Mouse (Mus musculus): ENCODE data around the gene Ntn3. TPM values are rescaled to one million over a fixed set of nuclear protein-coding genes. Genes with fewer than 3 reads are reported as not detected.
A peak's percentile ranks its signal among the peaks of the same experiment; 100 is the strongest.

The Ntn3 gene
- polyA plus RNA-seq, 1 experiment from 2014 or later = 3.0 TPM

DNA sequence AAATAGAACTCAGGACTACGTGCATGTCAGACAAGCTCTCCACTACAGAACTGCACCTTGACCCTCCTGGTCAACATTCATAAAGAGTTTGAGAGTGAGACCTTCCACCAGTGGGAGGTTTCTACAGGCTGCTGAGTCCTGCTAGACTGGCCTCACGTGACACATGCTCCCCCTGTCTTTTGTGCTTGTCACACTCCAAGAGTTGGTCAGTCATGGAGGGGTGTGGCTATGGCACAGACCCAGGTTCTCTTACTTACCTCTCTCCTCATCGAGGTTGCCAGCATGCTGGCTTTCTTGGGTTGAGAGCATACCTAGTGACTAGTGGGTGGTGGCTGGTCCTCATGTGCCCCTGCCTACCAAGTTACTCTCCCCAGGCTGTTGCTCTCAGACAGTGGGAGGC is 54.9 kb downstream of the Ntn3 start:
- Histone ChIP-seq H3K27ac (ENCODE audit: low read depth, low read length) (no peak overlapping the region), H3K9me3 (ENCODE audit: control insufficient read depth, low read length) (no peaks in the 10 kb centered on the region), H3K4me3 (ENCODE audit: low read depth, low read length) (no peak overlapping the region), H3K9ac (ENCODE audit: low read length) (no peak overlapping the region), H3K4me1 (ENCODE audit: control insufficient read depth, insufficient read depth, low read length) (peaks cover 3% of the 10 kb centered on the region; the same call in 1 of the 2 replicates), H3K36me3 (ENCODE audit: control insufficient read depth, insufficient read depth, low read length) (no peaks in the 10 kb centered on the region), H3K27me3 (ENCODE audit: control insufficient read depth, insufficient read depth, low read length) (no peaks in the 10 kb centered on the region), H3K4me2 (no peak overlapping the region)
- ATAC-seq (ENCODE audit: low FRiP score) (no peak), DNase-seq (ENCODE audit: low spot score, missing footprints) (no peak)
- WGBS = 70% methylated on average over 3 of the region's 3 CpGs

Small RNA genes lying within 50 kb of the gene (microRNA-seq; reads per million reads assigned to microRNA genes)
- gene Mir5134 = 3.4 reads per million, percentile 16 among the genes with 10 or more reads in this experiment
- 3.8 reads per million, percentile 17 among the genes with 10 or more reads in this experiment for gene Mir6965

Other genes starting within 250 kb of the Ntn3 start
- gene Prss30, start 229.0 kb downstream of the Ntn3 start, polyA plus RNA-seq (2014; fragmentation: Nextera tagmentation; extraction: Ambion mirVana) = not detected in 2 replicates
- 0.19 TPM in 1 of 2 replicates, not detected in the other for gene Prss22, start 211.4 kb downstream of the Ntn3 start, polyA plus RNA-seq (2014; fragmentation: Nextera tagmentation; extraction: Ambion mirVana)
- gene Prss27, start 171.4 kb downstream of the Ntn3 start, polyA plus RNA-seq (2014; fragmentation: Nextera tagmentation; extraction: Ambion mirVana) = not detected in 2 replicates
- 76.8 and 80.0 TPM in 2 replicates for gene Kctd5, start 136.0 kb downstream of the Ntn3 start, polyA plus RNA-seq (2014; fragmentation: Nextera tagmentation; extraction: Ambion mirVana)
- 41.2 and 47.7 TPM in 2 replicates for gene Pdpk1, start 58.6 kb downstream of the Ntn3 start, polyA plus RNA-seq (2014; fragmentation: Nextera tagmentation; extraction: Ambion mirVana)
- 26.8 and 27.3 TPM in 2 replicates for gene Amdhd2, start 45.8 kb downstream of the Ntn3 start, polyA plus RNA-seq (2014; fragmentation: Nextera tagmentation; extraction: Ambion mirVana)
- 437 and 465 TPM in 2 replicates for gene Atp6v0c, start 39.8 kb downstream of the Ntn3 start, polyA plus RNA-seq (2014; fragmentation: Nextera tagmentation; extraction: Ambion mirVana)
- 6.5 and 7.3 TPM in 2 replicates for gene Tbc1d24, start 4.0 kb downstream of the Ntn3 start, polyA plus RNA-seq (2014; fragmentation: Nextera tagmentation; extraction: Ambion mirVana)
- 15.1 and 16.9 TPM in 2 replicates for gene Tedc2, start 11.3 kb upstream of the Ntn3 start, polyA plus RNA-seq (2014; fragmentation: Nextera tagmentation; extraction: Ambion mirVana)
- gene Ccnf, start 42.0 kb upstream of the Ntn3 start, polyA plus RNA-seq (2014; fragmentation: Nextera tagmentation; extraction: Ambion mirVana) = 89.9 and 98.6 TPM in 2 replicates
- gene Abca17, start 141.5 kb upstream of the Ntn3 start, polyA plus RNA-seq (2014; fragmentation: Nextera tagmentation; extraction: Ambion mirVana) = 0.06 TPM in 1 of 2 replicates, not detected in the other
- gene Abca3, start 142.4 kb upstream of the Ntn3 start, polyA plus RNA-seq (2014; fragmentation: Nextera tagmentation; extraction: Ambion mirVana) = 11.6 and 12.2 TPM in 2 replicates
- 379 and 380 TPM in 2 replicates for gene Rnps1, start 205.0 kb upstream of the Ntn3 start, polyA plus RNA-seq (2014; fragmentation: Nextera tagmentation; extraction: Ambion mirVana)
- gene Eci1, start 217.1 kb upstream of the Ntn3 start, polyA plus RNA-seq (2014; fragmentation: Nextera tagmentation; extraction: Ambion mirVana) = 59.5 and 66.3 TPM in 2 replicates
- gene Dnase1l2, start 233.6 kb upstream of the Ntn3 start, polyA plus RNA-seq (2014; fragmentation: Nextera tagmentation; extraction: Ambion mirVana) = 1.7 and 2.1 TPM in 2 replicates

Measured in midbrain, embryonic 11.5 days (tissue).